Mouse (Mus musculus): ENCODE measurements around the gene Aldh2.

The Aldh2 gene

GRCm38 (mm10) chr5:121594714-121595313 lies 1.2 kb upstream of the Aldh2 start:
- no peak for DNase-seq

- no peak for DNase-seq
Measured at GRCm38 (mm10) chr5:121592816-121593407, 712 bp downstream of the Aldh2 start.

- DNase-seq = no peak
Measured at GRCm38 (mm10) chr5:121592064-121592815, 1.4 kb downstream of the Aldh2 start.

GRCm38 (mm10) chr5:121591417-121592063 lies 2.1 kb downstream of the Aldh2 start:
- no peak for DNase-seq

GRCm38 (mm10) chr5:121589928-121590327 lies 3.7 kb downstream of the Aldh2 start:
- no peak for DNase-seq

- DNase-seq = peak; percentile 46 to 57
Measured at GRCm38 (mm10) chr5:121586400-121587039, 7.1 kb downstream of the Aldh2 start.

GRCm38 (mm10) chr5:121585699-121586098 lies 7.9 kb downstream of the Aldh2 start:
- DNase-seq = no peak

GRCm38 (mm10) chr5:121585005-121585404 lies 8.6 kb downstream of the Aldh2 start:
- no peak for DNase-seq

GRCm38 (mm10) chr5:121583765-121584501 lies 9.7 kb downstream of the Aldh2 start:
- DNase-seq = peak; percentile 66 to 70

- no peak for DNase-seq
Measured at GRCm38 (mm10) chr5:121581945-121582344, 11.7 kb downstream of the Aldh2 start.

- DNase-seq = no peak
Measured at GRCm38 (mm10) chr5:121576927-121577488, 16.6 kb downstream of the Aldh2 start.

GRCm38 (mm10) chr5:121575867-121576266 lies 17.8 kb downstream of the Aldh2 start:
- no peak for DNase-seq

GRCm38 (mm10) chr5:121574145-121574544 lies 19.5 kb downstream of the Aldh2 start:
- DNase-seq = peak in 1 of 2 experiments; percentile 21

- DNase-seq = no peak
Measured at GRCm38 (mm10) chr5:121570787-121571186, 22.8 kb downstream of the Aldh2 start.

- DNase-seq = no peak
Measured at GRCm38 (mm10) chr5:121569881-121570420, 23.7 kb downstream of the Aldh2 start.

- no peak for DNase-seq
Measured at GRCm38 (mm10) chr5:121566035-121566681, 27.5 kb downstream of the Aldh2 start.

GRCm38 (mm10) chr5:121564468-121564895 lies 29.1 kb downstream of the Aldh2 start:
- DNase-seq = peak; percentile 83 to 92

- DNase-seq = no peak
Measured at GRCm38 (mm10) chr5:121562436-121562835, 31.2 kb downstream of the Aldh2 start.

GRCm38 (mm10) chr5:121549196-121549595 lies 44.4 kb downstream of the Aldh2 start:
- no peak for DNase-seq

- DNase-seq = no peak
Measured at GRCm38 (mm10) chr5:121547084-121547483, 46.5 kb downstream of the Aldh2 start.

- peak in 1 of 2 experiments; percentile 39 for DNase-seq
Measured at GRCm38 (mm10) chr5:121546530-121546895, 47.1 kb downstream of the Aldh2 start.

Measured in spleen, adult 18-20 months (tissue).